Mouse (Mus musculus): Measurements from ENCODE around the gene Usp54.

Gene Usp54

GRCm38 (mm10) chr14:20640644-20641437, at the start of gene Usp54:
Gene Usp54 (minus strand): TSS chr14:20641063.
- peak; percentile 99 for DNase-seq

- DNase-seq = no peak
Observed at GRCm38 (mm10) chr14:20689009-20689408, 48.1 kb upstream of the Usp54 start.

- DNase-seq = no peak
Observed at GRCm38 (mm10) chr14:20686576-20686975, 45.7 kb upstream of the Usp54 start.

GRCm38 (mm10) chr14:20682498-20682897, 41.6 kb upstream of the Usp54 start:
- no peak for DNase-seq

- DNase-seq = no peak
Observed at GRCm38 (mm10) chr14:20681742-20682141, 40.9 kb upstream of the Usp54 start.

GRCm38 (mm10) chr14:20677906-20678305, 37.0 kb upstream of the Usp54 start:
- DNase-seq = no peak

- peak; percentile 100 for DNase-seq
Observed at GRCm38 (mm10) chr14:20674064-20674833, 33.4 kb upstream of the Usp54 start, which contains the start of gene Sec24c. Gene Sec24c (plus strand): TSS chr14:20674308.

- peak in 1 of 2 experiments; percentile 59 for DNase-seq
Observed at GRCm38 (mm10) chr14:20673735-20674063, 32.8 kb upstream of the Usp54 start.

GRCm38 (mm10) chr14:20672990-20673389, 32.1 kb upstream of the Usp54 start:
- DNase-seq = peak; percentile 53 to 72

GRCm38 (mm10) chr14:20668154-20668810, 27.4 kb upstream of the Usp54 start, which contains the start of gene Synpo2l:
Gene Synpo2l (minus strand): TSS chr14:20668354.
- DNase-seq = no peak

- DNase-seq = no peak
Observed at GRCm38 (mm10) chr14:20667469-20667868, 26.6 kb upstream of the Usp54 start.

GRCm38 (mm10) chr14:20664436-20664835, 23.6 kb upstream of the Usp54 start:
- no peak for DNase-seq

- DNase-seq = no peak
Observed at GRCm38 (mm10) chr14:20663601-20664000, 22.7 kb upstream of the Usp54 start.

- DNase-seq = no peak
Observed at GRCm38 (mm10) chr14:20662740-20663139, 21.9 kb upstream of the Usp54 start.

- DNase-seq = peak in 1 of 2 experiments; percentile 36
Observed at GRCm38 (mm10) chr14:20661661-20662331, 20.9 kb upstream of the Usp54 start.

- DNase-seq = peak; percentile 98 to 99
Observed at GRCm38 (mm10) chr14:20660827-20661660, 20.2 kb upstream of the Usp54 start.

- no peak for DNase-seq
Observed at GRCm38 (mm10) chr14:20659687-20660086, 18.8 kb upstream of the Usp54 start.

GRCm38 (mm10) chr14:20658902-20659301, 18.0 kb upstream of the Usp54 start:
- no peak for DNase-seq

- peak; percentile 57 to 78 for DNase-seq
Observed at GRCm38 (mm10) chr14:20658326-20658725, 17.5 kb upstream of the Usp54 start.

GRCm38 (mm10) chr14:20656361-20656760, 15.5 kb upstream of the Usp54 start, which contains the start of gene Myoz1:
Gene Myoz1 (minus strand): TSS chr14:20656540.
- no peak for DNase-seq

GRCm38 (mm10) chr14:20655731-20656130, 14.9 kb upstream of the Usp54 start:
- no peak for DNase-seq

Data from cerebellum, postnatal 10 days (tissue).